Mouse (Mus musculus): Measurements from ENCODE around the gene Kcnh4.
A peak's percentile ranks its signal among the peaks of the same experiment; 100 is the strongest.

Kcnh4 gene

DNA sequence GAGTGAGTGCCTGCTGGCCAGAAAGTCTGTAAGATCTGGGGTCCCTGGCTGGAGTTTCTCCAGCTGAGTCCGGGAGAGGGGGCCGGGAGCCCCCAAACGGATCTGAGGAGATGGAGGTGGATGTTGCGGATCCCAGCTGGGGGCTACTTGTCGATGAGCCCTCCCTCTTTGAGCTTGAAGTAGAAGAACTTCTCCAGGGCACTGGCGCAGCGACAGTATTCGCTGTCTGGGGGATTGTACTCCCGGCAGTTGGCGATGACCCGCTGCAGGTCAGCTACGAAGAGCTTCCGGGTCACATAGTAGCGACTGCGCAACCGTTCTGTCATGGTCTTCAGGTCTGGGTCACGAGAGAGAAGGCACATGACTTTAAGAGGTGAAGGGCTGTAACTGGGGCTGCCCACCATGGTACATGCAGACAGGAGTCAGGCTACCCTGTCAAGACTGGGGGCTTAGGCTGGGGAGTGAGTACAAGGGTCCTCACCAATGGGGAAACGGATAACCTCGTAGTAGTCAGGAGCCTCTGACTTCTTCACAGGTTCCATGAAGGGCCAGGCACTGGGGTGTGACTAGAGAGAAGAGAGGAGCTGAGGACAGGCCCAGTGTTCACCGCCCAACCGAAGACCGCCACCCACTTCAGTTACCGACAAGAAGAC, 54.5 kb downstream of the Kcnh4 start:
- DNase-seq, result no peak

- DNase-seq, result no peak
These were observed 55.8 kb downstream of the Kcnh4 start, which contains the start of gene Dhx58 for GRCm38 (mm10) chr11:100703851-100704531. Gene Dhx58 (minus strand): TSS chr11:100704271.

DNA sequence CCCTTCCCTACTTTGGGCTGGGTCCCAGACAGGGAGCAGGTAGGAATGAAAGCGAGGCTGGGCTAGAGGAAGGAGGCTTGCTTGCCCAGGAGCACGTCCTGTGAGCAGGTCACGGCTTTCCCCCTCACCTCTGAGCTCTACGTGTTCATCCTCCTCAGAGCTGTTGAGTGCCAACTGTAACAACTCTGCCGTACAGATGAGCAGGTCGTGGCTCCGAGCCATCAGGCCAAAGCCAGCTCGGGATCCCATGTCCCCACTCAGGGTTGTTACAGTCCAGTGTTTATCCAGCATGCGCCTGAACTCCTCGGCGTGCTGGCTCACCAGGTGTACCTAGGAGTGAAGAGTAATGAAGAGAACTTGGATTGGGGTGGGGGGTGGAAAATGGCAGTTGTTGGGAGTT, 56.4 kb downstream of the Kcnh4 start:
- DNase-seq, result no peak

- DNase-seq, result no peak
These were observed 56.8 kb downstream of the Kcnh4 start for GRCm38 (mm10) chr11:100702906-100703305.

- peak; percentile 49 for DNase-seq
These were observed 57.5 kb downstream of the Kcnh4 start for GRCm38 (mm10) chr11:100702081-100702851.

DNA sequence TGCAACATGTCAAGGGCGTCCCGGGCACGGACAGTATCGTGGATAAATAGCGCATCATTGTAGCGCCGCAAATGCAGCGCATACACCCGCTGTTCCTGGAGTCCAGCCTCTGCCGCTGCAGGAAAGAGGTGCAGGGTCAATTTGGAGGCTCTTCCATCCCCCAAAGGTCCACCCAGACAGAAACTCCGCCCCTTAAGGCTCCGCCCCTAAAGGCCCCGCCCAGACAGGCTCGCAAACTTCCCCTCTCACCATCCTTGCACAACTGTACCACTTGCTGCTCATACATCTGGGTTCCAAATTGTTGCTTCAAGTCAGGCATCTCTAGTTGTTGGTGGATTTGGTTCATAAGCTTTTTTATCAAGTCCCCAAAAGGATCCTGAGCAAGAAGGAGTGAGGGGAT, 58.4 kb downstream of the Kcnh4 start:
- DNase-seq, result no peak

GRCm38 (mm10) chr11:100700710-100701109, 59.0 kb downstream of the Kcnh4 start:
- DNase-seq, result no peak

DNA sequence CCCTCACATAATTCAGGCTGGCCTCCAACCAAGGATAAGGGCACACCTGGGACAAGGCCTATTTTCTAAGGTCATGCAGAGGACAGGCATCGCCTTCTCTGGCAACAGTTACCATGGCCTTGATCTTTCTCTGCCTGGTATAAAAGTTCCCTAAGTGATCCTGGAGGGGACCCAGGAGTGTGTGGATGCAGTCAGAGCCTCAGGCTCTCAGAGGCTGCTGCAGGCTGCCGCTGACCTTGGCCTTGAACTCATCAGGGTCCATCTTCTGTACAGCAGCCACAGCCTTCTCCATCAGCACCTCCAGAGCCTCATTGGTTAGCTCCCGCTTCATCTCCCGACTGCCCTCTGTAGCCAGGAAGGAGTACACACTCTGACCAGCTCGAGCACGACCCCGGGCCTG, 61.8 kb downstream of the Kcnh4 start:
- DNase-seq, result no peak

GRCm38 (mm10) chr11:100694926-100695325, 64.8 kb downstream of the Kcnh4 start:
- DNase-seq, result peak; percentile 63

GRCm38 (mm10) chr11:100693154-100693553, 66.6 kb downstream of the Kcnh4 start:
- no peak for DNase-seq

- DNase-seq, result no peak
These were observed 67.6 kb downstream of the Kcnh4 start, which contains the start of gene Zfp385c for GRCm38 (mm10) chr11:100692164-100692616. Gene Zfp385c (minus strand): TSS chr11:100692455.

- no peak for DNase-seq
These were observed 69.4 kb downstream of the Kcnh4 start for GRCm38 (mm10) chr11:100690389-100690788.

All from cerebellum, adult 11 months (tissue).